Mouse (Mus musculus): ENCODE data around the gene Spag7.

The Spag7 gene

GRCm38 (mm10) chr11:70681170-70681569, 12.0 kb upstream of the Spag7 start:
- no peak for DNase-seq (ENCODE audit: low spot score in 2 of 2)

- peak in 1 of 2 experiments; percentile 56 for DNase-seq (ENCODE audit: low spot score in 2 of 2)
These were observed 10.7 kb upstream of the Spag7 start for GRCm38 (mm10) chr11:70679894-70680293.

- DNase-seq (ENCODE audit: low spot score in 2 of 2): no peak
These were observed 10.1 kb upstream of the Spag7 start for GRCm38 (mm10) chr11:70679361-70679760.

- DNase-seq (ENCODE audit: low spot score in 2 of 2): no peak
These were observed 9.4 kb upstream of the Spag7 start for GRCm38 (mm10) chr11:70678576-70678975.

- DNase-seq (ENCODE audit: low spot score in 2 of 2): no peak
These were observed 8.9 kb upstream of the Spag7 start for GRCm38 (mm10) chr11:70678092-70678491.

- DNase-seq (ENCODE audit: low spot score in 2 of 2): no peak
These were observed 5.3 kb upstream of the Spag7 start for GRCm38 (mm10) chr11:70674501-70674900.

- DNase-seq (ENCODE audit: low spot score in 2 of 2): no peak
These were observed 4.8 kb upstream of the Spag7 start for GRCm38 (mm10) chr11:70674014-70674413.

GRCm38 (mm10) chr11:70671333-70672047, 2.3 kb upstream of the Spag7 start:
- DNase-seq (ENCODE audit: low spot score in 2 of 2): no peak

GRCm38 (mm10) chr11:70670483-70670882, 1.3 kb upstream of the Spag7 start:
- DNase-seq (ENCODE audit: low spot score in 2 of 2): no peak

- peak; percentile 57 to 82 for DNase-seq (ENCODE audit: low spot score in 2 of 2)
These were observed 548 bp upstream of the Spag7 start for GRCm38 (mm10) chr11:70669582-70670345.

GRCm38 (mm10) chr11:70668335-70668770, 863 bp downstream of the Spag7 start:
- no peak for DNase-seq (ENCODE audit: low spot score in 2 of 2)

GRCm38 (mm10) chr11:70667271-70668150, 1.7 kb downstream of the Spag7 start:
- no peak for DNase-seq (ENCODE audit: low spot score in 2 of 2)

- DNase-seq (ENCODE audit: low spot score in 2 of 2): no peak
These were observed 2.5 kb downstream of the Spag7 start for GRCm38 (mm10) chr11:70666687-70667086.

GRCm38 (mm10) chr11:70664741-70665140, 4.5 kb downstream of the Spag7 start:
- no peak for DNase-seq (ENCODE audit: low spot score in 2 of 2)

GRCm38 (mm10) chr11:70663957-70664356, 5.3 kb downstream of the Spag7 start:
- no peak for DNase-seq (ENCODE audit: low spot score in 2 of 2)

GRCm38 (mm10) chr11:70663101-70663500, 6.1 kb downstream of the Spag7 start:
- no peak for DNase-seq (ENCODE audit: low spot score in 2 of 2)

GRCm38 (mm10) chr11:70660571-70660970, 8.6 kb downstream of the Spag7 start:
- no peak for DNase-seq (ENCODE audit: low spot score in 2 of 2)

- no peak for DNase-seq (ENCODE audit: low spot score in 2 of 2)
These were observed 10.3 kb downstream of the Spag7 start for GRCm38 (mm10) chr11:70658942-70659341.

- DNase-seq (ENCODE audit: low spot score in 2 of 2): no peak
These were observed 10.7 kb downstream of the Spag7 start for GRCm38 (mm10) chr11:70658521-70658920.

GRCm38 (mm10) chr11:70657991-70658390, 11.2 kb downstream of the Spag7 start:
- DNase-seq (ENCODE audit: low spot score in 2 of 2): no peak

GRCm38 (mm10) chr11:70657573-70657972, 11.6 kb downstream of the Spag7 start:
- DNase-seq (ENCODE audit: low spot score in 2 of 2): no peak

GRCm38 (mm10) chr11:70656964-70657363, 12.3 kb downstream of the Spag7 start, which contains the start of gene Eno3:
TSS of gene Eno3 (plus strand) at chr11:70657202.
- DNase-seq (ENCODE audit: low spot score in 2 of 2): no peak

Measured in natural killer cell, adult 2 months (primary cell).